Mouse (Mus musculus) frontal cortex, adult (tissue): ENCODE results near the gene Rnaseh2c.
A peak's percentile ranks its signal among the peaks of the same experiment; 100 is the strongest.

Experiments used
- ATAC-seq: cut with Nextera tagmentation; 2 replicates; pipeline ENCODE4 v1.9.2; 2017; ENCODE audit warnings: mild to moderate bottlenecking, moderate library complexity, mixed read lengths; ENCODE audit not compliant: low TSS enrichment

Rnaseh2c gene

DNA sequence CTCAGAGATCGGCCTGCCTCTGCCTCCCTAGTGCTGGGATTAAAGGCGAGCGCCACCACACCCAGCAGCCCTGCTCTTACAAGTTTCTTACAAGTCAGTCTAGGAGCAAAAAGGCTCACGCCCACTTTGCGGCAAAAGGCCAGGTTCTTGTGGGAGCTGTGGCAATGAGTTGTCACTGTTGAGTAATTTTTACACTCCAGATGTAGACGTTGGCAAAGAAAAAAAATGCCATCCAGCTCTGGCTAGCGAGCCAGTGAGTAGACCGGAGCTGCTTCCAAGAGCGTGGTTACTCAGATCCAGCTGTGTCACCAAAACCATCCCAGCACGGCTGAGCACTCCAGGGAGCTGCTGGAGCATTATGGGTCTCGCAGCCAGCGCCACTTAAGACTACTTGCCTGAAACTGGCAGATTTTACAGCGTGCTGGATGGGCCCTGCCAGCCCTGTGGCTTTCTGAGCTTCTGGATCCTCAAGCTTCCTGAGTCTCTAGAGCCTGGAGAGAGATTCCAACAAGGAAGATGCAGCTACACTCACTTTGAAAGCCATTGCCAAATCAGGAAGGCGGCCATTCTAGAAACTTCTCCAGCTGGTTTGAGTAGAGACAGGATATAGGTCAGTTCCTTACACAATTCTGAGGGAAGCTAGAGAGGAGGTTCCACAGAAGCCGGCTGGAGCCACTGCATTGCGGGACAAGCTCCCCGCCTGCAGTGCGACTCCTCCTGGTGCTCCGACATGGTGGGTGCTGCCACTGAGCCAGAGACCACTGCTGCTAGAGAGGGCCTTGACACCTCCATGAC, 29.1 kb upstream of the Rnaseh2c start:
- peak; percentile 33; the same call in 1 of the 2 replicates for ATAC-seq

DNA sequence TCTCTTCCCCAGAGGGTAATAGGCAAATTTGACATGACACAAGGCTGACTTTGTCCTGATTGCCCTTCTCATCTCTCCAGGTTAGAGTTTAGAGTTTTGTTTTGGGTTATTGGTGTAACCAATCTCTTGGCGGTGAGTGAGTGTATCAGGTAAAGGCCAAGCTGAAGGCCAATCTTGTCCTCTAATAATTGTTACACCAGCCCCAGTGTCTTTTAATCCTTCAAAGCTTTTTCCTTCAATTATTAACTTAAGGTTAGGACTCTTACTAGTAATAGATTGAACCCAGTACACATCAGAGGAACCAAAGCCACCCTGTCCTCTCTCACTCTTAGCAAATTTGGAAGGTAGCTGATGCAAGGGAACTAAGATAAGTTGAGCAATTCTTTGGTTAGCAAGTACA, 26.3 kb upstream of the Rnaseh2c start:
- ATAC-seq: no peak

- no peak for ATAC-seq
These were observed 21.7 kb upstream of the Rnaseh2c start for GRCm38 (mm10) chr19:5579971-5580370.

DNA sequence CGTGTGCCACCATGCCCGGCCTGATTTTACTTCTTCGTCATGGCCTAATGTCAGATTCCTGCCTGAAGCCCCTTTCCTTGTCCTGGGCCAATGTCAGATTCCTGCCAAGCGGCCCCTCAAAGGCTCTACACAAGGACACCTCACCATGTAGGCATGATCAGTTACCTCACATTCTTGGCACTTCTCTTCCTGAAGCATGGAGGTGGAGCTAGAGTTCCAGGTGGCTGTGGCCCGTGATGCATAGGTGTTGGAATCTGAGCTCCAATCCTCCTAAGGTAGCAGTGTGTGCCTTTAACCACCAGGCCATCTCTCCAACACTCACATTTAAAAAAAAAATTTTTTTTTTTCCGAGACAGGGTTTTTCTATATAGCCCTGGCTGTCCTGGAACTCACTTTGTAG, 20.9 kb upstream of the Rnaseh2c start:
- ATAC-seq: no peak

- no peak for ATAC-seq
These were observed 19.7 kb upstream of the Rnaseh2c start for GRCm38 (mm10) chr19:5581995-5582394.

GRCm38 (mm10) chr19:5589159-5589558, 12.5 kb upstream of the Rnaseh2c start:
- ATAC-seq: no peak

DNA sequence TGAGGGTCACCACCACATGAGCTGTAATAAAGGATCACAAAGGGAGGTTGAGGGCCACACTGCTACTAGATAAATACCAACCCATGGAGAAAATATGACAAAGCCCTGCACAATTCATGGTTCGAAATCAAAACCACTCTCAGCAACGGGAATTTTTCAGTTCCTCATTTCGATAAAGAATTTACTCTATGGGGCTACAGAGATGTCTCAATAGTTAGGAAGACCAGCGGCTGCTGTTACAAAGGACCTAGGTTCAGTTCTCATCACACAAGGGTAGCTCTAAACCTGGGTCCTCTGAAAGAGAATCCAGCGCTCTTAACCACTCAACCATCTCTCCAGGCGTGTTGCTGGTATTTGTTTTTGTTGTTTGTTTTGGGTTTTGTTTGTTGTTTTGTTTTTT, 9.8 kb upstream of the Rnaseh2c start:
- no peak for ATAC-seq

DNA sequence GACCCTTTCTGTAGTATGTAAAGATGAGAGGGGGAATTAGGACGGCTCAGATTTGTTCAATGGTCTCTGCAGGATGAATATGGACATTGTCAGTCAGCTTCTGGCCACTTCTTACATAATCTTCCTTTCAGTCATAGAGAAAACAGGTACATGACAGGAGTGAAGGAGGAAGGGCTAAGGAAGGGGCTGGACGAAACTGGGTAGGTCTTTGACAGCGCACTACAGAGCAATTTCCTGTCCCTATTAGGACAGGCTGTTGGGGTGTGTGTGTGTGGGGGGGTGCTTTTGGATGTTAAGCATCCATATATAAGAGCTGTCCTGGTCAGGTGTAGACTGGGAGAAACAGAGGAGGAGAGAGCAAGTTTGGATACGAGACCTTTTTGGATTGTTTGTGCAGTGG, 2.4 kb upstream of the Rnaseh2c start:
- ATAC-seq: no peak

DNA sequence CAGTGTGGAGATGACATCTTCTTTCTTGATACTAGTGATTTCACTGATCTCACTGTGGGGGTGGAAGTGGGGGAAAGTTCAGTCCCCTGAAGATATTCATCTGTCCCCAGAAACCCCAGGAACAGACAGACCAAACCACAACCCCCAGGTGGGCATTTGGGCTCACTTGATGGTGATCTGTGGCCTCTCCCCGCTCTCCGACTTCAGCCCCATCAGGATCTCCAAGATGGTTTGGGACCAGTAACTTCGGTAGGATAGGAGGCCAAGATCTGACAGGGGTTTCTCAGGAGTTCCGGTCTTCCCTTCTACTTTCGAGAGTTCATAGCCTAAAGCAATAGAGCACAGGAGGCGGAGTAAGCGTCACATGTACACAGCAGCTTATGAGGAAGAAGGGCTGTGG, 2.0 kb downstream of the Rnaseh2c start:
- no peak for ATAC-seq

DNA sequence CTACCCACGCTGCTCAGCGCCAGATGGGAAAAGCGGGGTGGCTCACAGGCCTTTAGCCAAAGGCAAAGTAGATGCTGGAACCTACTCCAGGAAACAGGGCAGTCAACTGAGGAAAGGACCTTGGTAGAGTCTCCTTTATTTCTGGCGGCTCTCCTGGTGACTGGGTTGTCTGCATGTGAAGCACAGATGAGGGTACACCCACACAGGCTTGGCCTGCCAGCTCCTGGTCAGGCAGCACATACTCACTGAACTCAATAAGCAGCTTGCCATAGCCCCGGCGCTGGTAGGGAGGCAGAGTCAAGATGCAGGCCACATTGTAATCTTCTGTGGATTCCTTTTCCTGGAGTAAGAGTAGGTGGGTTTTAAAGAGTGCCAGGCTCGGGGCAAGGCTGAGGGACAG, 3.5 kb downstream of the Rnaseh2c start:
- no peak for ATAC-seq

DNA sequence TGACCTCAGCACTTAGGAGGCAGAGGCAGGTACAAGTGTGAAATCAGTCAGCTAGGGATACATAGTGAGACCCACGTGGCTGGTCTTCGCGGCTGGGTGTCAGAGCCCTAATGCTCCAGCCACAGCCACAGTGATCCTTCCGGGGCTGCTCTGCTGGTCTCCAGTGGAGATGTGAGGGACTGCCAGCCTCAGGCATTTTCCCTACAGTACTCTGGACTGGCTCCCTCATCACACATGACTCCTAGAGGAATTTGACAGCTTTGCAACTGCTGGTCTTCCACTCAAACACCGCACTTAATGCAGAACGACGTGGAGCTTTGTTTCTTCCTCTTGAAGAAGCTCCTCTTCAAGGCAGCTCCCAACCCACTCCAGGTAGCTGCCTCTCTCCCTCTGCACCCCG, 4.5 kb downstream of the Rnaseh2c start:
- ATAC-seq: no peak

- no peak for ATAC-seq
These were observed 6.2 kb downstream of the Rnaseh2c start for GRCm38 (mm10) chr19:5607705-5608410.

- no peak for ATAC-seq
These were observed 7.0 kb downstream of the Rnaseh2c start for GRCm38 (mm10) chr19:5608707-5609106.

DNA sequence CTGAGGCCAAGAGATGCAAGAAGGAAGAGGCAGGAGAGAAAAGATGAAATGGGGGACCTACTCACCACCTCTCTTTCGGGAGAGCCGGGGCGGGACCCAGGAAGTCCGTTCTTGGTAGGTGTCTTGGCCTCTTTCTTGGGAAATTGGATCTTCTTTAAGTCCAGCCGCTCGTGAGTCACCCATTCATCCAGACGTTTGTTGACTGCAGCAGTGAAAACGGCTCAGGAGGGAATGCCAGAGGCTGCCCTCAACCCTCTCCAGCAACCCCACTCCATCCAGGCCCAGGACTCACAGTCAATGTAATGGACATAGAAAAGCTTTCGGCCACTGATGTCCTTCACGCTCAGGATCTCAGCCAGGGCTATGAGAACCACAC, 7.5 kb downstream of the Rnaseh2c start:
- no peak for ATAC-seq

DNA sequence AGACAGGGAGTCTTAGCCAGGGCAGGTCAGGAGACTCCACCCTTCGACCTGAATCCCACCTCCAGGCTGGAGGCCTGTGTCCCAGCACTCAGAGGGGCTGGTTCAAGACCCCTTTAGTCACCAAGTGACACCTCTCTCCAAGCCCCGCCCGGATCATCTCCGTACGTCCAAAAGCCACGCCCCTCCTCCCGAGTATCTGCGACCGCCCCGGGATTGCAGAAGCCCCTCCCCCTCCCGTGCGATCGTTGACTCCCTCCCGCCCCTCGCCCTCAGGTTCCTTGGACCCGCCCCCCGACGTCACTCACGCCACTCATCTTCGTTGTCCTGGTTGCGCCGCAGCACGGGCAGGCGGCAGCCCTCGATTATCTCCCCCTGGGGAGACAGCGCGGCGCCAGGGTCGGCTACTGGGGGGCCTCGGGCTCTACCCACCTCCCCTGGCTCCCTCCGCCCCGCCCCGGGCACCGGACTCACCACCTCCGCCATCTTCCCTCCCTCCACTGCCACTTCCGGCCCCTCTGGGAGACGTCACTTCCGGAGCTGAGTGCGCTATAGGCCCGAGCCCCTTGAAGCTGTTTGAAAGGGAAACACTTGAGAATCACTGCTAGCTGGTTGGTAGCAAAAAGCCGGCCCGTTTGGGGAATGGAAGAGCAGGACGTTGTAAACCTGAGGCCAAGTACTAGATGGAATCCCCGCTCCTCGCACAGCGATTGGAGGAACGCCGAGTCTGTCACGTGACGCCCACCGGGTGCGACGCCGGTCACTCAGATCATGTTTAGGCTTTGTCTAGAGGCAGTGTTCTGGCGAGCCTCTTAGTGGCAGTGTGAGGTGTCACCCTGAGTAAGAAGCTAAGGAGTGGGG, 8.1 kb downstream of the Rnaseh2c start, which contains the start of gene Kat5:
Gene Kat5, minus strand, starts transcription at position 691 of the 858 bp plus-strand sequence.
- peak; percentile 92 for ATAC-seq

GRCm38 (mm10) chr19:5611973-5612372, 10.3 kb downstream of the Rnaseh2c start:
- no peak for ATAC-seq

DNA sequence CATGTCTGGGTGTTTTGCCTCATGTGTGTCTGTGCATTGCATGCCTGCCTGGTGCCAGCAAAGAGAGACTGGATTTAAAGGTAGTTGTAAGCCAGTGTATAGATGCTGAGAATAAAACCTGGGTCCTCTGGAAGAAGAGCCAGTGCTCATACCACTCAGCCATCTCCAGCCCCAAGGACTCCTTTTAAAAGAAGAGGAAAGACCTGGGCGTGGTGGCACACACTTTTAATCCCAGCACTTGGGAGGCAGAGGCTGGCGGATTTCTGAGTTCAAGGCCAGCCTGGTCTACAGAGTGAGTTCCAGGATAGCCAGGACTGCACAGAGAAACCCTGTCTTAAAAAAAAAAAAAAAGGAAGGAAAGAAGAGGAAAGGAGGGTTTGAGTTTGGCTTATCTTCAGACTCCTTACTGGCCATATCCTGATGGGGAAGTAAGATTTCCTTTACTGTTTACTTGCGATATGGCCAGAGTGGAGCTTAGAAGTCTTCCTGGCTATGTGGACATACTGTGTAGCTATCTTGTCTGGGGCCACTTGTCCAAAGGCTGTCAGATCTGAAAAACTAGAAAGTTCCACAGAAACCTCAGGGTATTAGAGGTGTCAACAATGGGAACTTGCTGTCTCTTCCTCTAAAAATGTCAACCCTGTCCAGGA, 11.2 kb downstream of the Rnaseh2c start:
- ATAC-seq: no peak

DNA sequence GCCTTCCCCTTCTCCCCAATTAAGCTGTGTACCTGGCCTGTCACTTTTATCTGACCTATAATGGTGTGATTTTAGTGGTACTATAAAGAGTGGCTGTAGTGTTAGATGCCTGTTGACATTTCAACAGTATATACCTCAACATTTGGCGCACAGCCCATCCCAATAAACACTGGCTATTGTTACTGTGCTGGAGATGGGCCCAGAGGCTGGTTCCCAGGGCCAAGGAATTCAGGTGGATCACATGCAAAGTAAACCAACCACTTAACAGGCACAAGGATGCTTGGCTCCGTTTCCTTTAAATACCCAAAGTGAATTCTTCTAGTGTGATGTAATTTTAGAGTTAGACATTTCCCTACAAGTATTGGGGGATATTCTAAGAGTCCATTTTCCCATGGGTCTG, 13.3 kb downstream of the Rnaseh2c start:
- ATAC-seq: no peak

DNA sequence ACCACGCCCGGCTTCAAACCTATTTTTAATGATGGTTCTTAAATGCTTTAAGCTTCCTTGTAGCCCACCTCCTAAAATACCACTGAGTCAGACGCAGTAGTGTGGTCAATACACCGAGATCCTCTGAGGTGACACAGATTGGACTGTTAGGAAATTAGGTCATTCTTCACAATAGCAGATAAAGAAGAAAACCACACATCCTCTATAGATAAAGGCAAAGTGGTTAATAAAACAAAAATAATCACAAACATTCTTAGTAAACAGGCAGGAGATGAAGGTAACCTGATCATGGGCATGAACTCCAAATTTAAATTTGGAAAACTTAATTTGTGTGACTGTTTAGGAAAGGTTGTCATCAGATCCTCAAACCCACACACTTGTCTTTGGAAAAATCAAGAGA, 18.3 kb downstream of the Rnaseh2c start:
- no peak for ATAC-seq

GRCm38 (mm10) chr19:5621884-5622283, 20.2 kb downstream of the Rnaseh2c start:
- ATAC-seq: no peak

DNA sequence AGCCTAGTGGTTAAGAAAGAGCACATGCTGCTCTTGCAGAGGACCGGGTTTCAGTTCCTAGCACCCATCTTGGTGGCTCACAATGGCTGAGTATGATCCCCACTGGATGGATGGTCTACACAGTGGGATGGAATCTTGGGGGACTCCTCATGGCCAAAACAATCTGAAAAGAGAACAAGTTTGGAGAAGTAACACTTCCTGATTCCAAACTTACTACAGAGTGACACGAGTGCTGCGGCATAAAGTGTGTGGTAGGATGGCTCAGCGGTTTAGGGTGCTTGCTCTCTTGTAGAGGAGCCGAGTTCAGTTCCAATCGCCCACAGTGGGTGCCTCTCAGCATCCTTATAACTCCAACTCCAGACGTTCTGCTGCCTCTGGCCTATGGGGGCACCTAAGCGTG, 23.6 kb downstream of the Rnaseh2c start:
- no peak for ATAC-seq

GRCm38 (mm10) chr19:5629907-5630306, 28.2 kb downstream of the Rnaseh2c start:
- no peak for ATAC-seq
